Mouse (Mus musculus): ENCODE measurements around the gene Nxn.

DNA sequence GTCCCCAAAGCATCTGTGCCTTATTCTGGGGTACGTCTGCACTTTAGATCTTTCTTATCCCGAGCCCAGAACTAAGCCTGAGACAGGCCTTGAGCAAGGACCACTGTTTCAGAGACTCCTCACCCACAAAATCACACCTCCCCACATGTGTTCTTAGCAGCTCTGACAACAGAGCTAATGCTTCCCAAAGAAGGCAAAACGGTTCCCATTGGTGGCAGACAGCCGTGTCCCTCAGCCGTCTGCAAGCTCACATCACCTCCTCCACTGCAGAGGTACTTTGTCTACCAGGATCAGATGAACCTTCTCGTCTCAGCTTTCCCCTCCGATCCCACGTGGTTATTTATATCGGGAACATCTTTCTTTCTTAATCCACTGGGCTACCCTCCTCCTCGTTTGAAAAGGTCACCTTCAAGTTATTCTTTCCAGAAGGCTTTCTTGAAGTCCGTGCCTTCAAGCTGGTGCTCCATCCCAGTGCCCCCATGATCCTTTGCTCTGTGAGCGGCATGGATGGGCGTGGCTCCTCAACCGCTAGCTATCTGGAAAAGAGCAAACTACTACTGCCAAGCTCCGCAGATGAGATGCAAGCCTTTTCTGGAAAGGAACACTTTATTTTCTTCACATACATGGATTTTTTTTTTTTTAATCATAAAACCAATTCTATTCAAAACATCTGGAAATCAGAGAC, 17.6 kb downstream of the Nxn start:
- TF ChIP-seq TAL1 (IDR thresholded peaks at IDR 0.05; ENCODE audit: low read length) (no peak), GATA1 (IDR thresholded peaks at IDR 0.05; ENCODE audit: low read length) (no peak)
